18 mouse cellular contexts compared by ENCODE assay signal in the genomic region with DNA sequence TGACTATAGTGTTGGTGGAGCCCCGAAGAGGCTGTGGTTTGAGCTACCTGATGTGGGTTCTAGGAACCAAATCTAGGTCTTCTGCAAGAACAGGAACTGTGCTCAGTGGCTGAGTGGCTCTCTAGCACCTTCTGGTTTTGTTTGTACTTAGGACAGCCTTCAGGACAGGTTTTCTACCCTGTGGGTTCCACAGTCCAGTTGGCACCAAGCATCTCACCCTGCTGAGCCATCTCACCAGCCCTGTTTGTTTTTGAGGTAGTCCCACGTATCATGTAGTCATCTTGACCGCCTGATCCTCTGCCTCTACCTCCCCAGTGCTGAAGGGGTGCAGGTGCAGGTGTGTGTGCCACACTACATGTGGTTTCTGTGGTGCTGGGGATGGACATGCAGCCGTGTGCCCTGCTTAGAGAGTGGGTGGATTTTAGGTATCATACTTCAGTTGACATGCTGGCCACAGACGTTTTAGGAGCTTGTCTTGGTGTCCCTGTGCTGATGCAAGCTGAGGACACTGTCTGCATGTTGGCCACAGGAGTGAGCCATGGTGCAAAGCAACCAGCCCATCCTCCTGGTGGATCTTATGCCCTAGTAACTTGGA. TPM values are rescaled to one million over a fixed set of nuclear protein-coding genes. Genes with fewer than 3 reads are reported as not detected.
DNase-seq lines count a peak whose midpoint lies in the region; ATAC-seq and TF ChIP-seq lines count a peak whose summit lies in the region.
"Had no signal": no experiment of that assay in that cellular context is flagged by ENCODE, and none has a peak within 500 bp of the region (broad histone marks: within the 10 kb centered on the region; RNA-seq: fewer than 3 reads in every experiment).

No protein-coding gene starts in this region.

- H3K4me3 ChIP-seq in layer of hippocampus, adult 2 months, result no peak overlapping the region
- H3K4me3 ChIP-seq in CH12.LX (replicated peaks in 1 of 3; ENCODE audit: low read depth in 2 of 3, low read length in 2 of 3, poor library complexity in 1 of 3), result no peak overlapping the region
- H3K4me3 ChIP-seq: forebrain, embryonic 12.5 days; heart, embryonic 10.5 days; hindbrain, embryonic 12.5 days; intestine, embryonic 15.5 days had no signal

- TF ChIP-seq POLR2A in CH12.LX (IDR thresholded peaks at IDR 0.05; ENCODE audit: low read depth, low read length), result no peak

- DNase-seq in cerebellum, adult 9-11 months, result peak; percentile 53
- no peak for DNase-seq in cerebellum, postnatal 10 days
- no peak for DNase-seq in layer of hippocampus, adult 2 months (ENCODE audit: low spot score in 2 of 2)
- no peak for DNase-seq in layer of hippocampus, adult 18-20 months (ENCODE audit: low spot score in 2 of 2)
- DNase-seq in CH12.LX (ENCODE audit: extremely low read depth), result no peak
- DNase-seq in thymus, postnatal 14 days, result peak; percentile 53
- DNase-seq in lung, adult 18-20 months, result no peak
- DNase-seq: adrenal gland, postnatal 10 days; gastrocnemius, postnatal 25 days; heart, postnatal 10 days; kidney, postnatal 4 days; lung, postnatal 14 days; right cerebral cortex, postnatal 14 days had no signal

- no peak for TF ChIP-seq EP300 in CH12.LX (IDR thresholded peaks at IDR 0.05; ENCODE audit: low read length)

- no peak overlapping the region for H3K9ac ChIP-seq in CH12.LX (ENCODE audit: insufficient read depth, low read depth)
- H3K9ac ChIP-seq: forebrain, embryonic 12.5 days; hindbrain, embryonic 12.5 days; intestine, embryonic 15.5 days had no signal

- in situ Hi-C loops in CH12.LX (cut with MboI; ENCODE audit: low pct_ligation_motif_present, low pct_unique_long_range_greater_than_20kb, low sequenced_read_pairs), result loop anchor here (5.0 kb wide), 1 partner anchor 34 kb away; a partner anchor contains a TSS

- H3K4me2 ChIP-seq in CH12.LX (ENCODE audit: insufficient read depth, low read depth, poor library complexity, severe bottlenecking), result no peak overlapping the region
- H3K4me2 ChIP-seq: forebrain, embryonic 12.5 days; hindbrain, embryonic 12.5 days; intestine, embryonic 15.5 days had no signal

- no peaks in the 10 kb centered on the region for H3K27me3 ChIP-seq in CH12.LX (replicated peaks)
- H3K27me3 ChIP-seq: forebrain, embryonic 12.5 days; hindbrain, embryonic 12.5 days; intestine, embryonic 15.5 days had no signal

- H3K4me1 ChIP-seq in CH12.LX (ENCODE audit: control insufficient read depth in 1 of 2, insufficient read depth in 2 of 2), result peaks cover 43 to 93% of the 10 kb centered on the region in 2 experiments

- no peak for ATAC-seq in granulocyte monocyte progenitor cell, adult 5-6 weeks (replicated peaks; ENCODE audit: poor library complexity, severe bottlenecking)
- ATAC-seq: intestine, embryonic 15.5 days had no signal

- H3K27ac ChIP-seq in layer of hippocampus, adult 2 months, result peak overlapping the region; percentile 29; the same call in 1 of the 2 replicates
- peak overlapping the region; percentile 53 for H3K27ac ChIP-seq in CH12.LX (ENCODE audit: insufficient read depth, low read depth)
- H3K27ac ChIP-seq: forebrain, embryonic 12.5 days; heart, embryonic 10.5 days; hindbrain, embryonic 12.5 days; intestine, embryonic 15.5 days had no signal

- H3K79me2 ChIP-seq in CH12.LX (replicated peaks; ENCODE audit: control insufficient read depth, extremely low read depth, insufficient read depth, poor library complexity, severe bottlenecking), result peaks cover 90% of the 10 kb centered on the region

- H3K9me3 ChIP-seq in CH12.LX (replicated peaks; ENCODE audit: low read length), result no peaks in the 10 kb centered on the region
- H3K9me3 ChIP-seq: forebrain, embryonic 12.5 days; heart, embryonic 10.5 days; hindbrain, embryonic 12.5 days; intestine, embryonic 15.5 days had no signal

- no peak for TF ChIP-seq CTCF in layer of hippocampus, adult 2 months (conservative IDR thresholded peaks at IDR 0.05)
- TF ChIP-seq CTCF in CH12.LX (conservative IDR thresholded peaks at IDR 0.05 in 1 of 2, IDR thresholded peaks at IDR 0.05 in 1 of 2; ENCODE audit: low read depth in 2 of 2, low read length in 2 of 2), result no peak

- peaks cover 59 to 99% of the 10 kb centered on the region in 2 experiments for H3K36me3 ChIP-seq in CH12.LX (replicated peaks in 1 of 2; ENCODE audit: control insufficient read depth in 1 of 2, insufficient read depth in 1 of 2, low read length in 1 of 2)

- TF ChIP-seq RAD21 in CH12.LX (IDR thresholded peaks at IDR 0.05; ENCODE audit: low read depth, low read length), result no peak

- dilution Hi-C loops in CH12.LX (cut with MboI; ENCODE audit: extremely low pct_ligation_motif_present, extremely low pct_unique_long_range_greater_than_20kb, low sequenced_read_pairs), result no loop called here

TF ChIP-seq in CH12.LX, 34 proteins besides CTCF, POLR2A, EP300 and RAD21:
- no peak for TF ChIP-seq BHLHE40 (IDR thresholded peaks at IDR 0.05; ENCODE audit: low read depth, low read length)
- TF ChIP-seq JUND (conservative IDR thresholded peaks at IDR 0.05; ENCODE audit: low read depth, low read length), result no peak
- TF ChIP-seq ETS1 (conservative IDR thresholded peaks at IDR 0.05; ENCODE audit: low read depth, low read length), result no peak
- no peak for TF ChIP-seq SMC3 (IDR thresholded peaks at IDR 0.05; ENCODE audit: low read depth, low read length)
- no peak for TF ChIP-seq ZMIZ1 (IDR thresholded peaks at IDR 0.05; ENCODE audit: low read depth, low read length)
- TF ChIP-seq KAT2A (IDR thresholded peaks at IDR 0.05; ENCODE audit: insufficient replicate concordance, low read length), result no peak
- TF ChIP-seq SIN3A (IDR thresholded peaks at IDR 0.05; ENCODE audit: low read length), result no peak
- TF ChIP-seq ZNF384 (IDR thresholded peaks at IDR 0.05; ENCODE audit: low read depth, low read length), result no peak
- no peak for TF ChIP-seq GABPA (IDR thresholded peaks at IDR 0.05; ENCODE audit: insufficient replicate concordance, low read depth, low read length)
- TF ChIP-seq E2F4 (IDR thresholded peaks at IDR 0.05; ENCODE audit: insufficient replicate concordance, low read depth, low read length), result no peak
- no peak for TF ChIP-seq ZC3H11A (IDR thresholded peaks at IDR 0.05; ENCODE audit: low read depth, low read length)
- no peak for TF ChIP-seq USF1 (IDR thresholded peaks at IDR 0.05; ENCODE audit: low read depth, low read length)
- no peak for TF ChIP-seq NRF1 (IDR thresholded peaks at IDR 0.05; ENCODE audit: low read depth, low read length)
- TF ChIP-seq MEF2A (IDR thresholded peaks at IDR 0.05; ENCODE audit: borderline replicate concordance, low read depth, low read length), result no peak
- no peak for TF ChIP-seq NELFE (IDR thresholded peaks at IDR 0.05; ENCODE audit: low read depth, low read length)
- no peak for TF ChIP-seq TCF12 (IDR thresholded peaks at IDR 0.05; ENCODE audit: low read depth, low read length)
- no peak for TF ChIP-seq JUN (IDR thresholded peaks at IDR 0.05; ENCODE audit: insufficient read depth, low read depth, low read length)

RNA-seq across cellular contexts. Expression of a gene that starts 10.5 kb away (rescaled TPM):
- total RNA-seq in layer of hippocampus, adult 2 months (2021), result 10 to 100 TPM; 87.5 to 89.6 TPM
- 10 to 100 TPM; 87.2 to 89.0 TPM for total RNA-seq in layer of hippocampus, adult 18-20 months (2021)
- total RNA-seq in CH12.LX (2012; rRNA removed) (77.9 and 91.6 TPM in 2 replicates), CH12.LX (2014; rRNA removed) (71.5 and 79.5 TPM in 2 replicates)
- 86.0 and 86.8 TPM in 2 replicates for polyA plus RNA-seq in CH12.LX (2012; ENCODE audit: insufficient read length, low read depth)
- total RNA-seq in granulocyte monocyte progenitor cell, adult 5-6 weeks (2014; fragmentation: Nextera tagmentation), result 43.9 and 64.7 TPM in 2 replicates
- total RNA-seq in granulocyte monocyte progenitor cell, adult 5-6 weeks (2017), result 57.2 and 70.1 TPM in 2 replicates

RNA-seq across cellular contexts. Expression of a gene that starts 33.9 kb away (rescaled TPM):
- total RNA-seq in layer of hippocampus, adult 2 months (2021), result 100 to 1,000 TPM; 196 to 229 TPM
- 100 to 1,000 TPM; 213 to 228 TPM for total RNA-seq in layer of hippocampus, adult 18-20 months (2021)
- total RNA-seq in CH12.LX (2012; rRNA removed) (201 and 207 TPM in 2 replicates), CH12.LX (2014; rRNA removed) (97.9 and 124 TPM in 2 replicates)
- 131 and 155 TPM in 2 replicates for polyA plus RNA-seq in CH12.LX (2012; ENCODE audit: insufficient read length, low read depth)
- total RNA-seq in granulocyte monocyte progenitor cell, adult 5-6 weeks (2014; fragmentation: Nextera tagmentation), result 134 and 201 TPM in 2 replicates
- total RNA-seq in granulocyte monocyte progenitor cell, adult 5-6 weeks (2017), result 99.5 and 106 TPM in 2 replicates

RNA-seq across cellular contexts. Expression of a gene that starts 34.2 kb away (rescaled TPM):
- total RNA-seq in layer of hippocampus, adult 2 months (2021), result 10 to 100 TPM; 10.2 to 12.5 TPM
- 10 to 100 TPM in 1 of 2 experiments, 1 to 10 TPM in 1; 9.6 to 10.2 TPM for total RNA-seq in layer of hippocampus, adult 18-20 months (2021)
- total RNA-seq in CH12.LX (2012; rRNA removed) (3.5 and 5.1 TPM in 2 replicates), CH12.LX (2014; rRNA removed) (3.2 and 4.2 TPM in 2 replicates)
- polyA plus RNA-seq in CH12.LX (2012; ENCODE audit: insufficient read length, low read depth), result 3.4 and 3.7 TPM in 2 replicates
- 5.3 and 9.1 TPM in 2 replicates for total RNA-seq in granulocyte monocyte progenitor cell, adult 5-6 weeks (2014; fragmentation: Nextera tagmentation)
- 3.7 and 9.1 TPM in 2 replicates for total RNA-seq in granulocyte monocyte progenitor cell, adult 5-6 weeks (2017)

RNA-seq across cellular contexts. Expression of a gene that starts 55.7 kb away (rescaled TPM):
- 1 to 10 TPM; 1.1 to 1.8 TPM for total RNA-seq in layer of hippocampus, adult 2 months (2021)
- 1 to 10 TPM; 1.1 to 1.3 TPM for total RNA-seq in layer of hippocampus, adult 18-20 months (2021)
- total RNA-seq in CH12.LX (2012; rRNA removed) (0.21 and 0.25 TPM in 2 replicates), CH12.LX (2014; rRNA removed) (0.16 and 0.49 TPM in 2 replicates)
- polyA plus RNA-seq in CH12.LX (2012; ENCODE audit: insufficient read length, low read depth), result 0.36 and 0.45 TPM in 2 replicates
- total RNA-seq in granulocyte monocyte progenitor cell, adult 5-6 weeks (2014; fragmentation: Nextera tagmentation), result not detected in 2 replicates
- total RNA-seq in granulocyte monocyte progenitor cell, adult 5-6 weeks (2017), result 0.77 TPM in 1 of 2 replicates, not detected in the other
- total RNA-seq: gastrocnemius, postnatal 25 days had no signal

RNA-seq across cellular contexts. Expression of a gene that starts 57.0 kb away (rescaled TPM):
- total RNA-seq in layer of hippocampus, adult 2 months (2021), result 10 to 100 TPM; 56.5 to 60.2 TPM
- 10 to 100 TPM; 60.1 to 61.6 TPM for total RNA-seq in layer of hippocampus, adult 18-20 months (2021)
- total RNA-seq in CH12.LX (2012; rRNA removed), result 115 and 151 TPM in 2 replicates
- 65.4 and 69.6 TPM in 2 replicates for total RNA-seq in CH12.LX (2014; rRNA removed)
- 99.4 and 112 TPM in 2 replicates for polyA plus RNA-seq in CH12.LX (2012; ENCODE audit: insufficient read length, low read depth)
- 38.2 and 45.5 TPM in 2 replicates for total RNA-seq in granulocyte monocyte progenitor cell, adult 5-6 weeks (2014; fragmentation: Nextera tagmentation)
- 64.1 and 68.4 TPM in 2 replicates for total RNA-seq in granulocyte monocyte progenitor cell, adult 5-6 weeks (2017)

Comparison
In these comparisons a context has a peak if more than half of its experiments do, and no peak if none do; other contexts are left out.
1. DNase-seq: peak in cerebellum, adult 9-11 months (single experiment) and thymus, postnatal 14 days (single experiment); none in cerebellum, postnatal 10 days (0 of 2), layer of hippocampus, adult 2 months (0 of 2), layer of hippocampus, adult 18-20 months (0 of 2), CH12.LX (single experiment) and lung, adult 18-20 months (0 of 2).